Mouse (Mus musculus): Measurements from ENCODE around the gene Serpina3k.
"Not testable (repeated sequence)": the region's sequence is repeated elsewhere in the genome, so short reads cannot be mapped to it uniquely, and the experiment has no call there.

Serpina3k gene

DNA sequence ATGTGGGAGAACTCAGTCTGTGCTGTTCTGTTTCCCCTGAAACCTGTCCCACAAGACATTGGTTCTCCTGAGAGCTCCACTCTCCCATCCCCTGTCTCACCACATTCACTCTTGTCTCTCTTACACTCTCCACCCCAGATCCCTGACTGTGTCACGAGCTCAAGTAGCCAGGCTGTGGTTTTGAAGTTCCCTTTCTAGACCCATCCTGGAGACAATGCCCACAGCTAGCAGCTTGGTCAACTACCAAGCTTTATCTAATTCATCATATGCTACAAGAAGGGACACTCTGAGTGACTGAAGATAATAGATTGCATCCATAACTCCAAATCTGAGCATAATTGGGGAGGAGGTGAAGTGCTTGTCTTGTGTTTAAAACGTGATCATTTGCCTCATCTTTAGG lies 52.8 kb downstream of the Serpina3k start:
- DNase-seq (ENCODE audit: low spot score) = not testable (repeated sequence)

Data from embryo, embryonic 10.5 days (tissue).